Mouse (Mus musculus): ENCODE results near the gene Hnrnpab. TPM values are rescaled to one million over a fixed set of nuclear protein-coding genes. Genes with fewer than 3 reads are reported as not detected.

Gene Hnrnpab
- polyA plus RNA-seq, 1 experiment: 146 TPM

DNA sequence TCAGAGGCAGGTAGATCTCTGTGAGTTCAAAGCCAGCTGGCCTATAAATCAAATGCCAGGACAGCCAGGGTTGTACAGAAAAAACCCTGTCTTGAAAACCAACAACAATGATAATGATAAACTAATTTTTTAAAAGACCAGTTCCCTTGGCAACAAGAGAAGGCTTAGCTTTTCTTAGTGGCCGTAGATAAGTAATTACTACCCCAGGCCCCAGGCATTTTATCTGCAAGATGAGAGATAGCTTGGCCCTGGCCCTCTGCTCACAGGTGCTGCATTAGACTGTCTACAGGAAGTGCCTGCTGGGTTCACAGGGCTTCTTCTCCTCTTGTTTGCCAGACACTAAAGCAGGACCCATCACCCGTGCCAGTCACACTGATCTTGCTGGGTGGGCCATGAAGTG, 51.6 kb downstream of the Hnrnpab start:
- Histone ChIP-seq H3K27me3 (ENCODE audit: control insufficient read depth, insufficient read depth, low read length) (no peaks in the 10 kb centered on the region), H3K4me1 (ENCODE audit: control insufficient read depth, insufficient read depth, insufficient read length) (peaks cover 3% of the 10 kb centered on the region; the same call in 1 of the 2 replicates), H3K27ac (ENCODE audit: insufficient read depth, low read length) (no peak overlapping the region), H3K36me3 (ENCODE audit: control insufficient read depth, insufficient read depth, low read length) (no peaks in the 10 kb centered on the region), H3K4me3 (ENCODE audit: extremely low read depth, insufficient read depth, insufficient read length) (no peak overlapping the region)
- WGBS: 58% methylated on average over 2 of the region's 2 CpGs
- DNase-seq (ENCODE audit: low read depth in 1 of 2, low spot score in 2 of 2): no peak
- no peak for TF ChIP-seq POLR2A (IDR thresholded peaks at IDR 0.05; ENCODE audit: low read depth, low read length)
- no peak for TF ChIP-seq CTCF (IDR thresholded peaks at IDR 0.05; ENCODE audit: extremely low read depth, insufficient read depth, insufficient read length, insufficient replicate concordance)

- Histone ChIP-seq H3K4me1 (ENCODE audit: control insufficient read depth, insufficient read depth, insufficient read length) (peaks cover 3% of the 10 kb centered on the region; the same call in 1 of the 2 replicates), H3K36me3 (ENCODE audit: control insufficient read depth, insufficient read depth, low read length) (no peaks in the 10 kb centered on the region), H3K27me3 (ENCODE audit: control insufficient read depth, insufficient read depth, low read length) (no peaks in the 10 kb centered on the region), H3K27ac (ENCODE audit: insufficient read depth, low read length) (no peak overlapping the region), H3K4me3 (ENCODE audit: extremely low read depth, insufficient read depth, insufficient read length) (no peak overlapping the region)
- TF ChIP-seq POLR2A (IDR thresholded peaks at IDR 0.05; ENCODE audit: low read depth, low read length) (no peak), CTCF (IDR thresholded peaks at IDR 0.05; ENCODE audit: extremely low read depth, insufficient read depth, insufficient read length, insufficient replicate concordance) (no peak)
- no peak for DNase-seq (ENCODE audit: low read depth in 1 of 2, low spot score in 2 of 2)
- WGBS: 88% methylated on average over 10 of the region's 10 CpGs
These were observed 52.1 kb downstream of the Hnrnpab start for GRCm38 (mm10) chr11:51554590-51554989.

DNA sequence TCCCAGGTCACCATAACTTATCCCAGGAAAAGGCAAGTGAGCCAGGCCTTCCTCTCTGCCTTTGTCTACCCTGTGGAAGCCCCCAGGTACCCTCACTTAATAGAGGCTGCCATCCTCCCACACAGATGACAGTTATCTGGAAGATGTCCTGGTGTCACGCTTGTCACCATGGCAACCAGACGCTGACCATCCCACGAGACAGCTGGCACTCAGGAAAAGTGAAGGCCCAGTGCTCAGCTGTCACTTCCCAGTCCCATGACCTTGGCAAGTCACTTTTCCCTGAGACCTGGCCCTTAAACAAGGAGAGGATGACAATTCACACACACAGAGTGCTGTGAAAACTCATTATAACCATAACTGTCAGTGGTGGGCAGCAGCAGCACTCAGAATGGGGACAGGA, 54.6 kb downstream of the Hnrnpab start:
- Histone ChIP-seq H3K27ac (ENCODE audit: insufficient read depth, low read length) (no peak overlapping the region), H3K4me3 (ENCODE audit: extremely low read depth, insufficient read depth, insufficient read length) (no peak overlapping the region), H3K27me3 (ENCODE audit: control insufficient read depth, insufficient read depth, low read length) (no peaks in the 10 kb centered on the region), H3K36me3 (ENCODE audit: control insufficient read depth, insufficient read depth, low read length) (no peaks in the 10 kb centered on the region), H3K4me1 (ENCODE audit: control insufficient read depth, insufficient read depth, insufficient read length) (peaks cover 3% of the 10 kb centered on the region; the same call in 1 of the 2 replicates)
- 73% methylated on average over 3 of the region's 3 CpGs for WGBS
- DNase-seq (ENCODE audit: low read depth in 1 of 2, low spot score in 2 of 2): no peak
- TF ChIP-seq POLR2A (IDR thresholded peaks at IDR 0.05; ENCODE audit: low read depth, low read length): no peak

GRCm38 (mm10) chr11:51551253-51551652, 55.4 kb downstream of the Hnrnpab start:
- no peaks in the 10 kb centered on the region for H3K36me3 ChIP-seq (ENCODE audit: control insufficient read depth, insufficient read depth, low read length)
- DNase-seq (ENCODE audit: low read depth in 1 of 2, low spot score in 2 of 2): peak in 1 of 2 experiments; percentile 35
- TF ChIP-seq CTCF (IDR thresholded peaks at IDR 0.05; ENCODE audit: extremely low read depth, insufficient read depth, insufficient read length, insufficient replicate concordance) (no peak), POLR2A (IDR thresholded peaks at IDR 0.05; ENCODE audit: low read depth, low read length) (no peak)
- H3K4me1 ChIP-seq (ENCODE audit: control insufficient read depth, insufficient read depth, insufficient read length): peaks cover 3% of the 10 kb centered on the region; the same call in 1 of the 2 replicates
- no peak overlapping the region for H3K27ac ChIP-seq (ENCODE audit: insufficient read depth, low read length)
- 8% methylated on average over 5 of the region's 5 CpGs for WGBS
- H3K27me3 ChIP-seq (ENCODE audit: control insufficient read depth, insufficient read depth, low read length): no peaks in the 10 kb centered on the region
- no peak overlapping the region for H3K4me3 ChIP-seq (ENCODE audit: extremely low read depth, insufficient read depth, insufficient read length)

Other genes with a start within 250 kb of the Hnrnpab start
- 13.2 and 20.5 TPM in 2 replicates for gene Phykpl, start 22.1 kb downstream of the Hnrnpab start, polyA plus RNA-seq (2012; rRNA removed)
- gene Nhp2, start 12.9 kb upstream of the Hnrnpab start, polyA plus RNA-seq (2012; rRNA removed): 34.3 and 41.2 TPM in 2 replicates
- 71.2 and 87.4 TPM in 2 replicates for gene Rmnd5b, start 29.0 kb upstream of the Hnrnpab start, polyA plus RNA-seq (2012; rRNA removed)
- 11.3 and 14.7 TPM in 2 replicates for gene N4bp3, start 44.0 kb upstream of the Hnrnpab start, polyA plus RNA-seq (2012; rRNA removed)
- 3.4 and 5.0 TPM in 2 replicates for gene D930048N14Rik, start 44.1 kb upstream of the Hnrnpab start, polyA plus RNA-seq (2012; rRNA removed)
- gene 0610009B22Rik, start 82.0 kb upstream of the Hnrnpab start, polyA plus RNA-seq (2012; rRNA removed): 2.4 and 2.9 TPM in 2 replicates
- 10.0 and 13.5 TPM in 2 replicates for gene Sec24a, start 156.8 kb upstream of the Hnrnpab start, polyA plus RNA-seq (2012; rRNA removed)
- 4.5 and 5.4 TPM in 2 replicates for gene Sar1b, start 156.8 kb upstream of the Hnrnpab start, polyA plus RNA-seq (2012; rRNA removed)

Data from spleen, adult 2 months (tissue).